Mouse (Mus musculus): ENCODE measurements around the gene Hs3st1.

- TF ChIP-seq CTCF (IDR thresholded peaks at IDR 0.05; ENCODE audit: borderline replicate concordance, control insufficient read depth, extremely low read depth, insufficient read depth, low read length, poor library complexity) (no peak), POLR2A (IDR thresholded peaks at IDR 0.05; ENCODE audit: control insufficient read depth, extremely low read depth, insufficient read depth, low read length, poor library complexity) (no peak)
Measured at GRCm38 (mm10) chr5:39761682-39762456, 6.6 kb upstream of the Hs3st1 start.

Measured in thymus, adult 2 months (tissue).